Mouse (Mus musculus) left cerebral cortex, adult 9 months (tissue): ENCODE data around the gene Id1.

Experiments used
- DNase-seq, 2 experiments: peaks; one replicate each; pipeline ENCODE4 v3.0.0; 2022; ENCODE audit warnings: low spot score in 2 of 2

The Id1 gene

DNA sequence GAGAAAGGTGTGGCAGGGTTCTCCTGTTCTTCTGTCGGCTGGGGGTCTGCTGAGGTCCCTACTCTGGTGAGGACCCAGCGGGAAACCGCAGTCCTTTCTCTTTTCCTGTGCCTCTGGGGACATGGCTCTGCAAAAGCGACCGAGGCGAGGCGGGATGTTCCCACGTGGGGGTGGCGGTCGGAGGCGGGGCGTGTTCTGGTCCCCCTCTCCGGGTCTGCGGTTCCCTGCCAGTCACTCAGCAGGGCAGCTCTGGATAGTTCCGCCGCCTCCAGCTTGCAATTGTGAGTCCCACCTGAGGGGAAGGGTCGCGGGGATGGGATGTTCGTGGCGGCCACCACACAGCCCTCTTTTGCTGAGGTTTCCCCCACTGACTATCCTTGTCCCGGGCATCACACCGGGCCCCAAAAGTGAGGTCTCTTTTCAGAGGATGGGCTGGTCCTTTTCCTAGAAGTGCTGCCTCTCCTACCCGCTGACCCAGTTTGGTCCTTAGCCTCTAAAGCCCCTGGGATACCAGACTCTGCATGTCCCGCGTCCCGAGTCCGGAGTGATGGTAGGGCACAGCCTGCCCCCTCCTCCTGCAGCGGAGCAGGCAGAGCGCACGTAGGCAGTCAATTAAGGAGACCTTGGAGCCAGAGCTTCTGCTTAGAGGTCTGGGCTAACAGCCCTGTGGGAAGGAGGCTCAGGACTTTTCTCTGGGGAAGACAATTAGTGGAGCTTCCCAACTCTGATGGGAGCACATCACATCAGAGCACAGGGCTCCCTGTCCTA, 18.1 kb downstream of the Id1 start, which contains the start of gene Cox4i2:
Gene Cox4i2, plus strand, starts transcription at position 230 of the 768 bp plus-strand sequence.
- DNase-seq = no peak

DNA sequence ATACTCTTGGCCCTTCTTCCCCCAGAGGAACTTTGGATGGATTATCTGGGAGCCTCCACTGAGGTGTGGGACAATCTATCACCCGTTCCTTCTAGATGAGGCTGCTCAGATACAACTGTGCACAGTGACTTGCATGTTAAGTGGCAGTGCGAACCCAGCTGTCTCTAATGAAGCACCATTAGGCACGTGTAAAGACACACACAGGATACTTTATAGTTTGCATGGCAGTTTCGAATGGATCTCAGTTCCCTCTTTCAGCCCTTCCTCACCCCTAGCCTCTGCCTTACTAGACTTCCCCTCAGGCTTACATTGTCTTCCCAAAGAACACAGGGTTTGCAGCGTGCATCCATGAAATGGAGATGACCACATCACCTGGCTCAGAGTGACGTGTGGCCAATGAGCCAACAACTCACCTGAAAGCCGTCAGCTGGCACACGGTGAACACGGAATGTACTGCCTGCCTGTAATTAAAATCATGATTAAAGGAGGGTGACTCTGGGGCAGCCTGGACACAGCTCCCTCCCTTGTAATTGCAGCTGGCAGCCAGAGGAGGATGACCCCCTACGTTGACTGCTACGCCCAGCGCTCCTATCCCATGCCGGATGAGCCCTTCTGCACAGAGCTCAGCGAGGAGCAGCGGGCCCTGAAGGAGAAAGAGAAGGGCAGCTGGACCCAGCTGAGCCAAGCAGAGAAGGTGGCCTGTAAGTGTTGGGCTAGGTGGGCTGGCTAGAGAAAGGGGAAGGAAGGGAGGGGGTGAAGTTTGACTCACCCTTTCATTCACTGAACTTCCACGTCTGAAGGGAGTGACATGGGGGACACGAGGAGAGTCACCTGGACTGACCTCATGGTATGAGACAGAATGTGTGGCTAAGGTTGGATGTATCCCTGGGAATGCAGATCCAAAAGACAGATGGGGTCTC, 20.7 kb downstream of the Id1 start:
- no peak for DNase-seq

DNA sequence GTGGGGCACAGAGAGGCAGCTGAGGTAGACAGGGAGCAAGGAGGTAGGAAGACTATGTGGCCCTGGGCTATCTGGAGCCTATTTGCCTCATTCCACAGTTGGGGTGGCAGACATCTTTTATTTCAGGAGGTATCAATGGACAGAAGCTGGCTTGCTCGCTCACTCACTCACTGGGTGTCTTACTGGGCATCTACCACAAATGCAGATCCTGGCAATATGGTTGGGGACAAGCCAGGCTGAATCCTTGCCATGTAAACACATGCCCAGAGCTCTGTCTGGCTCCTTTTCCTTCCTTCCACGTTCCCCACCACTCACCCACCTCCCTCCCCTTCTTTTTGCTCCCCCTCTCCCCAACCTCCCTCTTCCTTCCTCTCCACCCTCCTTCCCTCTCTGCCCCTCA, 21.4 kb downstream of the Id1 start:
- no peak for DNase-seq

DNA sequence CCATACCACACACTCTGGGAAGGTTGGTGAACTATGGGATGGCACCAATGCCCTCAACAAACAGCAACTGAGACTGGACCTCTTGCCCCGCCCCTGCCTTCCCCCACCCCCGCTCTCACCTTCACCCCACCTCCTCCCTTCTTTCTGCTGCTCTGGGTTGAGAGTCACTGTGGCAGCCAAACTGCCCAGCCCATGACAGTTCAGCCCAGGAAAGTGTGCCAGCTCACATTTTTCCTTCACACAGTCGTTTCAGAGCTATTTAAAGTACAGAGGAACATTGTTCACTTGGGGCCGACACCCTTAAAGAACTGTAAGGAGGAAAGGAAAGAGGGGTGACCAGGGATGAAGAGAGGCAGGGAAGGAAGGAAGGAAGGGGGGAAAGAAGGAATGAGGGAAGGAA, 22.3 kb downstream of the Id1 start:
- DNase-seq = no peak

DNA sequence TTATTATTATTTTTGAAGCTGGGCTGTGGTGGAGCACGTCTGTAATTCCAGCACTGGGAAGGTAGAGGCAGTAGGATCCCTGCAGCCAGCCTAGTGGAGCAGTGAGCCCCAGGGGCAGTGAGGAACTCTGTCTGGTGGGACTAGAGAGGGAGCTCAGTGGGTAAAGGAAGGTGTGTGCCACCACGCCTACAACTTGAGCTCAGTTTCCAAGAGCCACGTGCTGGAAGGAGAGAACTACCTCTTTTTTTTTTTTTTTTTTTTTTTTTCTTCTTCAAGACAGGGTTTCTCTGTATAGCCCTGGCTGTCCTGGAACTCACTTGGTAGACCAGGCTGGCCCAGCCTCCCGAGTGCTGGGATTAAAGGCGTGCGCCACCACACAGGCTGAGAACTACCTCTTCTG, 27.3 kb downstream of the Id1 start:
- DNase-seq = no peak

DNA sequence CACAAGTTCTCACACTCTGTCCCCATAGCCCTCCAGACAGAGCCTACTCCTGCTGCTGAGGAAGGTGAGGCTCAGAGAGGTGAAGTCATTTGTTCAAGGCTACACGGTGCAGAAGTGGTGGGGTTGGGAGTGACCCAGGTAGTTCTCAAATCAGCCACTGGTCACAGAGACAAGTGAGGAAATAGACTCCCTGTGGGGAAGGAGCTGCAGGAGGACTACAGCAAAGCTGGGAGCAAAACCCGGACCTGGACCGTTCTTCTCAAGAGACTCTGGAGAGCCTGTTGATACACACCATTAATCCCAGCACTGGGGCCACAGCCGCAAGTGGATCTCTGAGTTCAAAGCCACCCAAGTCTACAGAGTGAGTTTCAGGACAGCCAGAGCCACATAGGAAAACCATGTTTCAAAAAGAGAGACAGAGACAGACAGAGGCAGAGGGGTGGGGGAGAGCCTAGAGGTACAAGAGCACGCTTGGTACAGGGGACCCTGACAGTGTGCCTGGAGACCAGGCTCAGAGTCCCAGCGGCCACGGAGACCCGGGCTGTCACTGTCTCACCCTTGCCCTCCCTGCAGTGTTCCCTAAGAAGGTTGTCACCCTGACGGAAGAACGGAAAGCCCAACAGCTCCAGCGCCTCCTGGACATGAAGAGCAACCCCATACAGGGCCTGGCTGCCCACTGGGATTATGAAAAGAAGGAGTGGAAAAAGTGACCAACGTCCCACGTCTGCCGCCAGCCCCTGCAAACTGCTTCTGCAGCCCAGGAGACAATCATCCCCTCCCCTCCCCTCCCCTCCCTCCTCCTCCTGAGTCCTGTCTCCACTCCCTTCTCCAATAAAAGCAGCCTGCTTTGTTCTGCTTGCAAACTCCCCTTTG, 28.4 kb downstream of the Id1 start:
- no peak for DNase-seq

DNA sequence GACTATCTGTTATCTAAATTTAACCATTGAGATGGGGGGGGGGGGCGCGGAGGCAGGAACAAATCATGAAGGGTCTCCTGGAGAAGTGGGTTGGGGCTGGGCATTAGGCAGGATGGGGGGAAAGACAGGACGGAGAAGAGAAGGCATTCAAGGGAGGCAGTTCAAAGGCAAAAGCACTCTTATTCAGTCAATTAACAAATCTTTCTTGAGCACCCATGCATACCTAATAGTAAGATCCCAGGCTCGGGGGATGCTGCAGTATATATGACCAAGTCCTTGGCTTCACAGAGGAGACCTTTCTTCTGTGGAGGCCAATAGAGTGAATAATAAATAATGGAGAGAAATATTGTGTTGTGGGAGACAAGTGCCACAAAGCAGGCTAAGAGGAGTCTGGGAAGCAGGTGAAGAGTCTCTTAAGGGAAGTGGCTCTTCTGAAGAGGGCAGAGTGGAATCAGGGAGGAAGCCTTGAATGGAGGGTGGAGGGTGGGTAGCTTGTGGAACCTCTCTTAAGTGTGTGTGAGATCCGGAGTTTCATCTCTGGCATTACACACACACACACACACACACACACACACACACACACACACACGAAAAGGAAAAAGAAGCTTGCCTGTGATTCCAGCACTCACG, 29.1 kb downstream of the Id1 start:
- no peak for DNase-seq

DNA sequence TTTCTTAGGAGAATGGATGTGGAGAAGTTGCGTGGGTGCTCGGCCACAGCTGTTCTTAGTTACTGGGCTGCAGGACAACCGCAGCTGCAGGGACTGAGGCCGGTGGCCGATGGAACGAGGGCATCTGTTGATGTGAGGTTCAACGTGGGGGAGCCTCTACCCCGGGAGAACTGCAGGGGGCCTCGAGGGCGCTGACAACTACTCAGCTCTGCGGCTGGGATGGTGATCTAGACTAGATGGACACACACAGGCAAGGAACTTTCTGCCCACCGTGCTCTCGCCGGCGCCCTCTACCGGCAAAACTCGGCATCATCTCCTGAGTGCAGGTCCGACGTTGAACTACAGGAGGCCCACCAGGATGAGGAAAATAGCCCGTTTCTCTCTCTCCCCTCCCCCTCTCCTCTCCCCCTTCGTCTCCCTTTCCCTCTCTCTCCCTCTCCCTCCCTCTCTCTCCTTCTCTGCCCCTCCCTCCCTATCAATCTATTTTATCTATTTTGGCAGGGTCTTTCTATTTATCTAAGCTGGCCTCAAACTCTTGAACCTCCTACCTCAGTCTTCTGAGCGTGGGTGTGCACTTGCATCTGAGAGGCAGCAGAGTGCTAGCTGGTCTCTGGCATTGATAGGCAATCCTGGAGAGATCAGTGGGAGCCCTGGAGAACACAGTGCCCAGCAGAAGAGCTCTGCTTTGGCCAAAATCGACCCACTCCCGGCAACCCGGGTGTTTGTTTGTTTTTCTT, 30.5 kb downstream of the Id1 start:
- DNase-seq = peak in 1 of 2 experiments; percentile 92

DNA sequence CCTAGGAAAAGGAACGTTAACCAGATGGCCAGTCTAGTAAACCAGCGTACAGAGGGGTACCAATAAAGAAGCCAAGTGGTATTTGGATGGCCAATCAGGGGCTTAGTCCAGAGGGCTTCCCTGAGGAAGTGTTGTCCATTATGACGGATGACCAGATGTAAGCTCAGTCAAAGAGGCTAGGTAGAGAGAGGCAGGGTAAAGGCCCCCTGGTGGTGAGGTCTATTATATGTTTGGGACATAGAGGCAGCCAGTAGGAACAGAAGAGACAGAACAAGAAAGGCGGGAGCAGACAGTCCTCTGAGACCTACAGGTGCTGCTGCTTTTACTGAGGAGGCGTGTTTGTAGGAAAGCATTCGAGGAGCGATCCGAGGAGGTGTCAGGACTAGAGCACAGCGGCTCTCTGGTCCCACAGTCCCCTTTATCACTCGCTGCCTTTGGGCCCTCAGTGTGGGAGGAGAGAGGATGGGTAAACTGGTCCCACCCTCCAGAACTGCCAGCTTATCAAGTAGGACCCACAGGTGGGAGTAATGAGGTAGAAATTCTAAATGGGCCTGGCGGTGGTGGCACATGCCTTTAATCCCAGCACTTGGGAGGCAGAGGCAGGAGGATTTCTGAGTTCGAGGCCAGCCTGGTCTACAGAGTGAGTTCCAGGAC, 31.7 kb downstream of the Id1 start:
- DNase-seq = no peak

DNA sequence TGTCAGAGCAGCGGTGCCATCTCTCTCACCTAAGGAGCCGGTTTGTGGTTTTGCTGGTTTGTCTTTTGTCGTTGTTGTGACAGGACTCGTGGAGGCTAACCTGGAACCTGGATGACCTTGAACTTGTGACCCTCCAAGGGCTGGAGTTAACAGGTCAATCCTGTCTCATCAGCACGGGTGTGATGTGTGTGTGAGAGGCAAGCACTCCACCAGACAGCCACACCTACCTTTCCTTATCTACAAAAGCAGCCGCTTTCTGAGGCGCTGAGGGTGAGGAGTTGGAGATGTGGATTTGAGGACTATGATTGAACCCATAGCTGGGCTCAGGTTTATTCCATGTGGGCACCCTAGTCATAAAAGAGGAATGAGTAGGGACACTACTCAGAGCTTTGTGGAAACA, 33.6 kb downstream of the Id1 start:
- no peak for DNase-seq

DNA sequence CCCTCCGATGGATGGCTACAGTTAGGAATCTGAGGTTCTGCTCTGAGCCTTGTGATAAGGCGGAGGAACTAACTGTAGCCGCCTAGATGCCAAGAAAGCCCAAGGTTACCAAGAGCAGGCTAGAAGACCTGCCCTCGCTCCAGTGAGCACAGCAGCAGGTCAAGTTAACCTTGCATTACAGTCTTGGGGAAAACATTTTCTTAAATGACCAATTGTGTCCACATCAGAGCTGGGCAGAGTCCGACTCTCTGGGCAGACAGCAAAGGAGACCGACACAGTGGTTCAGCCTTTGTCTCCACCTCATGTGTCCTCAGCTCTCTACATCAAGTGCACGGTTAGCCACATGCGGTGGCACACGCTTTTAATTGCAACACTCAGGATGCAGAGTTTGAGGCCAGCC, 35.5 kb downstream of the Id1 start:
- DNase-seq = no peak

DNA sequence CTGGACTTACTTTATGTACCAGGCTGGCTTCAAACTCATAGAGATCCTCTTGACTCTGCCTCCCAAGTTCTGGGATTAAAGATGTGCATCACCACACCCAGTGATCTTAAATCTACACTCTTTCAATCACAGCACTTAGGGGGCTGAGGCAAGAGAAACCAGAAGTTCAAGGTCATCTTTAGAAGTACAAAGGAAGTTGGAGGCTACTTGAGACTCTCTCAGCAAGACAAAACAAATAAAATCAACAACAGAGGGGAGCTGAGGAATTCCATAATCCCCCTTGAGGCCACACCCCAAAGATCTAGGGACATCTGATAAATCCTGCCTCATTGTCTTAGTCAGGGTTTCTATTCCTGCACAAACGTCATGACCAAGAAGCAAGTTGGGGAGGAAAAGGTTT, 36.2 kb downstream of the Id1 start:
- DNase-seq = no peak

DNA sequence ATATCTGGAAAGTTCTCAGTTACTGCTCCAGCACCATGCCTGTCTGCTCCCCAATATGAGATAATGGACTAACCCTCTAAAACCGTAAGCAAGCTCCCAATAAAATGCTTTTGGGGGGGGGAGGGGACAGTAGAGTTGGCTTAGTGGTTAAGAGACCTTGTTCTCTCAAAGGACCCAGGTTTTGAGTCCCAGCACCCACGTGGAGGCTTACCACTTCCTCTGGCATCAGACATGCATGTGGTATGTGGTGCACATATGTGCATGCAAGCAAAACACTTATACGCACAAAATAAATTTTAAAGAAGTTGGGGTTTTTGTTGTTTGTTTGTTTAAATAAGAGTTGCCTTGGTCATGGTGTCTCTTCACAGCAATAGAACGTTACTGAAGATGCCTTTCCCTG, 39.3 kb downstream of the Id1 start:
- no peak for DNase-seq

DNA sequence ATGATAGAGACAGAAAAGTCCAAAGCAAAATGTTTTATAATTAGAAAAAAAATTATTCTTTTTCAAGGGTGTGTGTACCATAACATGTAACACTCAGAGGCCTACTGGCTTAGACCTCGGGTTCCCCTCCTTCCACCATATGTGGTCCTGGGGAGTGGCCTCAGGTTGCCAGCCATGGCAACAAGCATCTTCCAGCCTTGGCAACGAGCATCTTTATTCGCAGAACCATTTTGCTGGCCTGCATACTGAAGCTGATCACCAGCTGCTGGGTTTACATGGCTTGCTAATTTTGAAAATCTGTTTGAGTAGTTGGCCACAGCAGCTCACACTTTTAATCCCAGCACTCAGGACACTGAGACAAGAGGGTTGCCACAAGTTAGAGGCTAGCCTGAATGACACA, 40.0 kb downstream of the Id1 start:
- peak in 1 of 2 experiments; percentile 28 for DNase-seq

DNA sequence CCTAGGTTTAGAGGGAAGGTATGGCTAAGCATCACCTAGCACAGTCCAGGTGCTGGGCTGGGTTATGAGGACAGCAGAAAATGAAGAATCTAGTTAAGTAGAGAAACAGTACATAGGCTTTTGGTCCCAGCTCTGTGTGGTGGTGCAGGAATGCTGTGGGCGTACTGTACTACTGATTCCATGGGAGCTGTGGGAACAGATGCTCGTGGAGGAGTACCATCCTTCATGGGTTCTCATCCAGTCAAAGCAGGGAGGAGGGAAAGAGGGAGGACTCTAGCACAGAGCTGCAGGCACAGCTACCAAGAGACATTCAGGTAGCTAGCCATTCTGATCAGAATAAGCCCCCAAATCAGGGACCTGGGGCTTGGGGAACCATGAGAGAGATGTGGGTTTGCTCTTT, 40.4 kb downstream of the Id1 start:
- peak; percentile 67 to 89 for DNase-seq

DNA sequence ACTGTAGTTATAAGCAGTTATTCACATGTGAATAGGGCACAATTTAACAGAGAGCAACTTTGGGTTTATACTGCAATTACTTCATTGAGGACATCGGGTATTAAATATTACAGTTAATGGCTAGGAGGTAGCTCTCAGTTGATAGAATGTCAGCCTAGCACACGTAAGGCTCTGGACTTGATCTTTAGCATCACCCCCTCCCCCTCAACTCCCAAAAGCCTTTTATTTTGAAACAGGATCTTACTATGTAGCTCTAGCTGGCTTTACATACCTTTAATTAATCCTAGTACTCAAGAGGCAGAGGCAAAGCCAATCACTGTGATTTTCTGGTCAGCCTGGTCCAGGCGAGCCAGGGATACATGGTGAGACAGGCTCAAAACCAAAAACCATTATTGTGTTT, 41.0 kb downstream of the Id1 start:
- no peak for DNase-seq

DNA sequence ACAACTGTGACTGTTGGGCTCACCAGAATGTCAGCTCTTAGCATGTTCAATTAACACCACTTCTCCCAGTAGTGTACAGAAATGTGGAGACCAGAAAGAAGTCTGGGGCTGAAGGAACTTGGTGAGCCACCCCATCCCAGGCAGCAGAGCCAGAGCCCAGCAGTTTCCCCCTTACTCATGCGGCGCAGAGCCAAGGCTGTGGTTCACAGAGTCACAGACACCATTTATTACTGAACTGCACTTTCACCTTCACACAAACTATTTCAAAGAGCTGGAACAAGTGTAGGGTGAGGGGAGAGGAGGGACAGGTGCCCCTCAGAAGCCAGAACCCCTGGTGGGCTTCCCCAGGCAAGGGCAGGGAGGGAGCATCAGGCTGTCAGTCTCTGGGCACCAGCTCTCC, 44.4 kb downstream of the Id1 start:
- DNase-seq = no peak

DNA sequence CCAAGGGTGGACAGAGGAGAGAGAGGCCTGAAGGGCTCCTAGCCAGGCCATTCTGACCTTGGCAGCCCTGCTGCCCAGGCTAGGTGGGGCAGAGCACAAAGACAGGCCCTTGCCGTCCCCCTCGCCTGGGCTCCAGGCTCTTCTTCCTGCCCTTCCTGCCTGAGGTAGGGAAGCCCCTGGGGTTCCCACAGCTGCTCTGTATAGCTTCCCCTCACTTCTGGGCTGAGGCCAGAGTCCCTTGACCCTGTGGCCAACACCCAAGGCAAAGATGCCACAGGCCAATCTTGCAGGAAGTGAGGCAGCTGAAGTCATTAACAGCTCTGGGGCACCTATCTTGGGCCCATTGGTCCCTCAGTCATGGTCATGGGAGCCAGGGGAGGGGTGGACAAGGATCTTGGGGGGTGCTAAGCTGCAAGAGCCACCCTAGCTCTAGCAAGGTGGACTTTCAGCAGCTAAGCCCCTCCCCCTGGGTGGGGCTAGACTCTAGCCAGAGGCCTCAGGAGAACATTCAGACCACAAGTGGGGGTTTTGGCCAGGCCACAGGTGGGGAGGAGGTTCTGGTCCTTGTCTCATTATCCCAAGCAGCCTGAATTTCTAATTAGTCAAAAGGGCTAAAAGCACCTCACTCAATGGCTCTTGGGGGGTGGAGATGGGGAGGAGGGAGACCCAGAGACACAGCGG, 45.1 kb downstream of the Id1 start:
- DNase-seq = no peak

DNA sequence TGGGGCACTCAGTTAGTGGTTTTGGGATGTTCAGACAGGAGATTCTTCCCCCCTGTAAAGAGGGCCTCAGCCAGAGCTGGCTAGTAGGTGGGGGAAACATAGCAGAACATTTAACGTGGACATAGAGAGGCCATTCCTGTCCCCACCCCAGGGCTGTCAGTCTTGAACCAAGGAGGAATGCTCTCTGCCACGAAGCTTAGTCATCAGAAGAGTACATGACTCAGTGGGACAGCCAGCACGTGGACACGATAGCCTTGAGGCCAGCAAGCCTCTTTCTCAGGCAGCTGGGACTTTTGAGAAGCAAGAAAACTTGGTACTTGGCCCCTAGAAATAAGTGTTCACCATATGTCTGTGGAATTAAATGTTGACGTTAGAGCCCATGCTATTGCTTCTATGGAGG, 46.6 kb downstream of the Id1 start:
- DNase-seq = no peak

DNA sequence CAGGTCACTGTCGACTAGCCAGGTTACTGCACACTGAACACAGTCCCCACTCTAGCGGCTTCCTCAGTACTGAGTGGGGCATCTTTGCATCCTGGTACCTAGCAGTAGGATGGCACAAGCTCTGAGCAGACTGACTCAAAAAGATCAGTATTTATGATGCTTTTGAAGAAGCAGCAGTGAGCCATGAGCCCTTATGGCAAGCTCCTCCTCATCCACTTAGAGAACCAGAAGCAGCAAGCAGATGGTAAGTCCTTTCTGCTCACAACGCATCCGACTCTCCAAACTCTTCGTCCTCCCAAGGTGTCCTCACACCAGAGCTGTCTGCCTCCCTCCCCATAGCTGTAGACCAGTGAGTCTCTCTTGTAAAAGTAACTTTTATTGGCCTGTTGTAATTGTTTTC, 47.2 kb downstream of the Id1 start:
- peak in 1 of 2 experiments; percentile 34 for DNase-seq
